11 mouse cellular contexts compared by ENCODE assay signal in genomic region chr13:52850024-52850723, GRCm38 (mm10).
DNase-seq lines count a peak whose midpoint lies in the region; ATAC-seq and TF ChIP-seq lines count a peak whose summit lies in the region.
"Had no signal": no experiment of that assay in that cellular context is flagged by ENCODE, and none has a peak within 500 bp of the region (broad histone marks: within the 10 kb centered on the region; RNA-seq: fewer than 3 reads in every experiment).

No protein-coding gene starts in this region.

- TF ChIP-seq POLR2A in brain, embryonic 14.5 days (IDR thresholded peaks at IDR 0.05; ENCODE audit: borderline replicate concordance, extremely low read depth, insufficient read depth, insufficient read length, poor library complexity, severe bottlenecking) = no peak

- no peak overlapping the region for H3K9ac ChIP-seq in heart, postnatal 0 days (replicated peaks; ENCODE audit: low read depth, low read length)
- H3K9ac ChIP-seq in midbrain, postnatal 0 days (replicated peaks; ENCODE audit: low read length, poor library complexity, severe bottlenecking) = no peak overlapping the region
- no peak overlapping the region for H3K9ac ChIP-seq in midbrain, embryonic 13.5 days (replicated peaks)
- H3K9ac ChIP-seq: heart, embryonic 15.5 days; liver, embryonic 15.5 days had no signal

- no peak for ATAC-seq in heart, postnatal 0 days (ENCODE audit: insufficient read depth, low read depth)
- no peak for ATAC-seq in midbrain, postnatal 0 days (ENCODE audit: low FRiP score)
- no peak for ATAC-seq in midbrain, embryonic 13.5 days

- TF ChIP-seq EP300 in heart, postnatal 0 days (IDR thresholded peaks at IDR 0.05; ENCODE audit: low read depth) = no peak

- no peak overlapping the region for H3K4me3 ChIP-seq in heart, postnatal 0 days (ENCODE audit: low read depth, low read length)
- no peak overlapping the region for H3K4me3 ChIP-seq in midbrain, postnatal 0 days (ENCODE audit: low read depth, low read length)
- H3K4me3 ChIP-seq in midbrain, embryonic 13.5 days (replicated peaks) = no peak overlapping the region
- H3K4me3 ChIP-seq: heart, embryonic 15.5 days; liver, embryonic 15.5 days had no signal

- no peak for DNase-seq in heart, postnatal 0 days (ENCODE audit: low spot score)
- no peak for DNase-seq in heart, postnatal 36 days
- no peak for DNase-seq in midbrain, postnatal 0 days (ENCODE audit: low spot score)
- no peak for DNase-seq in brain, embryonic 14.5 days (ENCODE audit: low read depth)
- DNase-seq in splenic B cell, adult 2 months (ENCODE audit: low read depth, low spot score) = peak; percentile 8
- no peak for DNase-seq in cerebellum, adult 11-12 months
- DNase-seq in spleen, postnatal 4 days (ENCODE audit: low spot score in 2 of 2) = no peak
- DNase-seq: right cerebral cortex, adult 18-20 months had no signal

- no peaks in the 10 kb centered on the region for H3K9me3 ChIP-seq in heart, postnatal 0 days (replicated peaks; ENCODE audit: control insufficient read depth, low read length)
- H3K9me3 ChIP-seq in midbrain, postnatal 0 days (ENCODE audit: low read length) = no peaks in the 10 kb centered on the region
- H3K9me3 ChIP-seq in midbrain, embryonic 13.5 days = no peaks in the 10 kb centered on the region
- H3K9me3 ChIP-seq: heart, embryonic 15.5 days; liver, embryonic 15.5 days had no signal

- H3K36me3 ChIP-seq in heart, postnatal 0 days (replicated peaks; ENCODE audit: control insufficient read depth, insufficient read depth, low read length) = no peaks in the 10 kb centered on the region
- H3K36me3 ChIP-seq in midbrain, postnatal 0 days (ENCODE audit: insufficient read depth, low read length) = no peaks in the 10 kb centered on the region
- H3K36me3 ChIP-seq in midbrain, embryonic 13.5 days = no peaks in the 10 kb centered on the region
- H3K36me3 ChIP-seq in splenic B cell, adult 2 months (ENCODE audit: control insufficient read depth, insufficient read depth, low read length, poor library complexity, severe bottlenecking) = no peaks in the 10 kb centered on the region
- H3K36me3 ChIP-seq: heart, embryonic 15.5 days; liver, embryonic 15.5 days had no signal

- H3K27ac ChIP-seq in heart, postnatal 0 days (ENCODE audit: low read depth) = no peak overlapping the region
- no peak overlapping the region for H3K27ac ChIP-seq in midbrain, postnatal 0 days (ENCODE audit: low read depth, low read length)
- no peak overlapping the region for H3K27ac ChIP-seq in midbrain, embryonic 13.5 days
- H3K27ac ChIP-seq: heart, embryonic 15.5 days; liver, embryonic 15.5 days had no signal

- peak; percentile 11; the same call in 1 of the 2 replicates for TF ChIP-seq CTCF in heart, postnatal 0 days (IDR thresholded peaks at IDR 0.05; ENCODE audit: low read depth)
- TF ChIP-seq CTCF in midbrain, postnatal 0 days (IDR thresholded peaks at IDR 0.05) = peak; percentile 30; the same call in 1 of the 2 replicates
- peak; percentile 25; the same call in 1 of the 2 replicates for TF ChIP-seq CTCF in brain, embryonic 14.5 days (IDR thresholded peaks at IDR 0.05; ENCODE audit: borderline replicate concordance, extremely low read depth, insufficient read depth, insufficient read length)

- no peaks in the 10 kb centered on the region for H3K27me3 ChIP-seq in heart, postnatal 0 days (ENCODE audit: control insufficient read depth, insufficient read depth, low read length)
- no peaks in the 10 kb centered on the region for H3K27me3 ChIP-seq in midbrain, postnatal 0 days (ENCODE audit: insufficient read depth, low read length)
- no peaks in the 10 kb centered on the region for H3K27me3 ChIP-seq in midbrain, embryonic 13.5 days
- no peaks in the 10 kb centered on the region for H3K27me3 ChIP-seq in splenic B cell, adult 2 months (ENCODE audit: control insufficient read depth, insufficient read depth, low read length, poor library complexity, severe bottlenecking)
- H3K27me3 ChIP-seq: heart, embryonic 15.5 days; liver, embryonic 15.5 days had no signal

- 85% methylated on average over 15 of the region's 15 CpGs for WGBS in heart, postnatal 0 days
- WGBS in midbrain, postnatal 0 days = 87% methylated on average over 15 of the region's 15 CpGs
- 86% methylated on average over 15 of the region's 15 CpGs for WGBS in midbrain, embryonic 13.5 days

- H3K4me2 ChIP-seq in heart, postnatal 0 days (ENCODE audit: low read depth, low read length) = no peak overlapping the region
- H3K4me2 ChIP-seq in midbrain, postnatal 0 days (ENCODE audit: low read depth, low read length, poor library complexity, severe bottlenecking) = no peak overlapping the region
- H3K4me2 ChIP-seq in midbrain, embryonic 13.5 days (replicated peaks) = no peak overlapping the region
- H3K4me2 ChIP-seq: heart, embryonic 15.5 days; liver, embryonic 15.5 days had no signal

- intact Hi-C loops in heart, postnatal 36 days (cut with DNase I) = no loop called here

- H3K4me1 ChIP-seq in heart, postnatal 0 days (ENCODE audit: control insufficient read depth, insufficient read depth) = peaks cover 2% of the 10 kb centered on the region
- H3K4me1 ChIP-seq in midbrain, postnatal 0 days (ENCODE audit: insufficient read depth, low read length) = no peaks in the 10 kb centered on the region
- peaks cover 9% of the 10 kb centered on the region for H3K4me1 ChIP-seq in midbrain, embryonic 13.5 days (replicated peaks)
